Mouse (Mus musculus) liver, embryonic 15.5 days (tissue): ENCODE measurements around the gene Arhgef17. TPM values are rescaled to one million over a fixed set of nuclear protein-coding genes. Genes with fewer than 3 reads are reported as not detected.
A peak's percentile ranks its signal among the peaks of the same experiment; 100 is the strongest.

Source experiments
- ATAC-seq: fragments of 200-750 bp; cut with Nextera tagmentation; 2 replicates; pipeline ENCODE4 v1.8.0; 2017; ENCODE audit warnings: moderate number of reproducible peaks, mild to moderate bottlenecking, moderate library complexity; ENCODE audit not compliant: insufficient read depth
- H3K27ac ChIP-seq: fragments of 300-500 bp; sonication (generic); replicated peaks from 2 replicates; pipeline ENCODE4 v1.5.1; 2015; ENCODE audit warnings: mild to moderate bottlenecking, inconsistent platforms
- H3K27me3 ChIP-seq: fragments of 300-500 bp; sonication (generic); 2 replicates; pipeline ENCODE4 v1.6.1; 2015; ENCODE audit warnings: mild to moderate bottlenecking, inconsistent platforms
- H3K36me3 ChIP-seq: fragments of 300-500 bp; sonication (generic); replicated peaks from 2 replicates; pipeline ENCODE4 v1.6.1; 2015; ENCODE audit warnings: moderate library complexity, mild to moderate bottlenecking, inconsistent platforms
- H3K4me1 ChIP-seq: fragments of 300-500 bp; sonication (generic); replicated peaks from 2 replicates; pipeline ENCODE4 v1.6.1; 2015; ENCODE audit warnings: inconsistent platforms
- H3K4me2 ChIP-seq: fragments of 300-500 bp; sonication (generic); 2 replicates; pipeline ENCODE4 v1.6.1; 2015; ENCODE audit warnings: moderate library complexity, mild to moderate bottlenecking, inconsistent platforms
- H3K4me3 ChIP-seq: fragments of 300-500 bp; sonication (generic); replicated peaks from 2 replicates; pipeline ENCODE4 v1.5.1; 2015; ENCODE audit warnings: mild to moderate bottlenecking, inconsistent platforms
- H3K9ac ChIP-seq: fragments of 300-500 bp; sonication (generic); 2 replicates; pipeline ENCODE4 v1.6.1; 2015; ENCODE audit warnings: moderate library complexity, mild to moderate bottlenecking, inconsistent platforms
- H3K9me3 ChIP-seq: fragments of 300-500 bp; sonication (generic); replicated peaks from 2 replicates; pipeline ENCODE4 v1.6.1; 2016; ENCODE audit warnings: inconsistent platforms
- WGBS: fragments of 180-500 bp; shearing (Covaris S2); methylation state at CpG from one replicate; pipeline ENCODE4 v1.1.7; 2015; ENCODE audit warnings: mixed read lengths; ENCODE audit not compliant: insufficient replicate concordance; 5-methylcytosine and 5-hydroxymethylcytosine counted together
- polyA plus RNA-seq: library from polyadenylated mRNA; unstranded; fragments of >200 nt; fragmentation: Nextera tagmentation; extraction: Ambion mirVana; gene quantifications from 2 replicates; pipeline ENCODE4 v1.2.1, GENCODE M21; 2015

The Arhgef17 gene
- polyA plus RNA-seq, 1 experiment from 2014 or later = 0.76 TPM

DNA sequence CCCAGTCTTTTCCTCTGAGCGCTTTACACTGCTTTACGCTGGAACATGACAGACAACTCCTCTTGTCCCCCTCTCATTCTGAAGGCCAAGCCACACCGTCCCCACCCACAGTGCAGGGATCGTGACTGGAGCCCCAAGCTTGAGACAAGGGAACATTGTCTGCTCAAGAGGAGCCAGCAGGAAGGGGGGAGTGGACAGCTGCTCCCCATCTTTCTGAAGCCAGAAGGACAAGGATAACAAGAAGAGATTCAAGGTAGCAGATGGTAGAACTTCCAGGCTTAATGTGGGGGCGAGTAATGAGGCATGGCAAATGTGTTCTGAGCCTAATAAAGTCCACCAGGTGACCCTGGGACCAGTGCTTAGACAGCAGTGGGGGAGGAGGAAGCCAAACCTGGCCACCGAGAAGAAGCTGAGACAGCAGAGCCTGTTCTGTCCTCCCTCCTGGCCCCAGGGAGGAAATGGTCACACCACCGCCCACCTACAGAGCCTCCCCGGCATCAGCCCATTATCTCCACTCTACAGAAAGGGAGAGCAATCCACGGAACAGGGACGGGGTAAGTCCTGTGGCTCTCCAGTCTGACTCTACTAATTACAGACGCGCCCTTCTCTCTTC lies 5.5 kb downstream of the Arhgef17 start:
- Histone ChIP-seq H3K9ac (no peak overlapping the region), H3K9me3 (no peaks in the 10 kb centered on the region), H3K27ac (no peak overlapping the region), H3K4me2 (peak overlapping the region; percentile 16), H3K36me3 (no peaks in the 10 kb centered on the region), H3K27me3 (peaks cover 67% of the 10 kb centered on the region), H3K4me1 (peaks cover 23% of the 10 kb centered on the region), H3K4me3 (0 out of 2 replicates have a peak overlapping the region, but pooled peaks have one; percentile 14)
- no peak for ATAC-seq
- WGBS = 29% methylated on average over 12 of the region's 12 CpGs

- peaks cover 17% of the 10 kb centered on the region for H3K4me1 ChIP-seq
- 61% methylated on average over 10 of the region's 10 CpGs for WGBS
- no peak overlapping the region for H3K9ac ChIP-seq
- no peak overlapping the region for H3K4me3 ChIP-seq
- H3K27me3 ChIP-seq = peaks cover 51% of the 10 kb centered on the region
- no peak for ATAC-seq
- H3K36me3 ChIP-seq = no peaks in the 10 kb centered on the region
- H3K27ac ChIP-seq = no peak overlapping the region
- no peaks in the 10 kb centered on the region for H3K9me3 ChIP-seq
- no peak overlapping the region for H3K4me2 ChIP-seq
These were observed 7.0 kb downstream of the Arhgef17 start for GRCm38 (mm10) chr7:100924674-100925445.

GRCm38 (mm10) chr7:100924200-100924599 lies 7.7 kb downstream of the Arhgef17 start:
- no peak for ATAC-seq
- Histone ChIP-seq H3K27ac (no peak overlapping the region), H3K9me3 (no peaks in the 10 kb centered on the region), H3K36me3 (no peaks in the 10 kb centered on the region), H3K4me2 (no peak overlapping the region), H3K9ac (no peak overlapping the region), H3K27me3 (peaks cover 45% of the 10 kb centered on the region), H3K4me1 (peaks cover 24% of the 10 kb centered on the region), H3K4me3 (no peak overlapping the region)
- 68% methylated on average over 5 of the region's 5 CpGs for WGBS

GRCm38 (mm10) chr7:100922907-100923306 lies 9.0 kb downstream of the Arhgef17 start:
- H3K4me1 ChIP-seq = peaks cover 28% of the 10 kb centered on the region
- H3K4me2 ChIP-seq = no peak overlapping the region
- 59% methylated on average over 4 of the region's 4 CpGs for WGBS
- no peak overlapping the region for H3K9ac ChIP-seq
- H3K4me3 ChIP-seq = no peak overlapping the region
- no peak for ATAC-seq
- peaks cover 32% of the 10 kb centered on the region for H3K27me3 ChIP-seq
- no peaks in the 10 kb centered on the region for H3K36me3 ChIP-seq
- H3K27ac ChIP-seq = no peak overlapping the region
- H3K9me3 ChIP-seq = no peaks in the 10 kb centered on the region

GRCm38 (mm10) chr7:100921289-100921688 lies 10.6 kb downstream of the Arhgef17 start:
- WGBS = 66% methylated on average over 5 of the region's 5 CpGs
- H3K4me1 ChIP-seq = peaks cover 16% of the 10 kb centered on the region
- H3K9me3 ChIP-seq = no peaks in the 10 kb centered on the region
- no peak overlapping the region for H3K4me3 ChIP-seq
- peaks cover 16% of the 10 kb centered on the region for H3K27me3 ChIP-seq
- no peak overlapping the region for H3K27ac ChIP-seq
- no peak overlapping the region for H3K9ac ChIP-seq
- ATAC-seq = no peak
- H3K36me3 ChIP-seq = no peaks in the 10 kb centered on the region
- H3K4me2 ChIP-seq = no peak overlapping the region

GRCm38 (mm10) chr7:100919809-100920107 lies 12.1 kb downstream of the Arhgef17 start:
- Histone ChIP-seq H3K27me3 (0 out of 2 replicates have a peak, but pooled peaks cover under 1% of the 10 kb centered on the region), H3K4me2 (no peak overlapping the region), H3K9ac (no peak overlapping the region), H3K27ac (no peak overlapping the region), H3K9me3 (no peaks in the 10 kb centered on the region), H3K4me1 (peaks cover 13% of the 10 kb centered on the region), H3K4me3 (no peak overlapping the region), H3K36me3 (no peaks in the 10 kb centered on the region)
- WGBS = 39% methylated on average over 2 of the region's 2 CpGs
- ATAC-seq = no peak

- Histone ChIP-seq H3K36me3 (no peaks in the 10 kb centered on the region), H3K4me3 (no peak overlapping the region), H3K9ac (no peak overlapping the region), H3K27ac (no peak overlapping the region), H3K27me3 (no peaks in the 10 kb centered on the region), H3K9me3 (no peaks in the 10 kb centered on the region), H3K4me2 (no peak overlapping the region), H3K4me1 (peaks cover 13% of the 10 kb centered on the region)
- 53% methylated on average over 7 of the region's 7 CpGs for WGBS
- 0 out of 2 replicates have a peak, but pooled peaks have one; percentile 19 for ATAC-seq
These were observed 12.7 kb downstream of the Arhgef17 start for GRCm38 (mm10) chr7:100919006-100919808.

GRCm38 (mm10) chr7:100918176-100918575 lies 13.7 kb downstream of the Arhgef17 start:
- Histone ChIP-seq H3K36me3 (no peaks in the 10 kb centered on the region), H3K4me1 (peaks cover 13% of the 10 kb centered on the region), H3K27ac (no peak overlapping the region), H3K27me3 (no peaks in the 10 kb centered on the region), H3K4me3 (no peak overlapping the region), H3K9me3 (no peaks in the 10 kb centered on the region), H3K9ac (no peak overlapping the region), H3K4me2 (no peak overlapping the region)
- ATAC-seq = no peak
- 51% methylated on average over 9 of the region's 9 CpGs for WGBS

GRCm38 (mm10) chr7:100917751-100918150 lies 14.2 kb downstream of the Arhgef17 start:
- H3K9ac ChIP-seq = no peak overlapping the region
- H3K9me3 ChIP-seq = no peaks in the 10 kb centered on the region
- no peak overlapping the region for H3K4me2 ChIP-seq
- no peak for ATAC-seq
- H3K4me1 ChIP-seq = peaks cover 13% of the 10 kb centered on the region
- H3K4me3 ChIP-seq = no peak overlapping the region
- 55% methylated on average over 6 of the region's 6 CpGs for WGBS
- H3K36me3 ChIP-seq = no peaks in the 10 kb centered on the region
- no peaks in the 10 kb centered on the region for H3K27me3 ChIP-seq
- no peak overlapping the region for H3K27ac ChIP-seq

- no peak overlapping the region for H3K27ac ChIP-seq
- H3K4me2 ChIP-seq = no peak overlapping the region
- no peak overlapping the region for H3K4me3 ChIP-seq
- no peak overlapping the region for H3K9ac ChIP-seq
- no peaks in the 10 kb centered on the region for H3K27me3 ChIP-seq
- 54% methylated on average over 6 of the region's 6 CpGs for WGBS
- H3K36me3 ChIP-seq = no peaks in the 10 kb centered on the region
- no peaks in the 10 kb centered on the region for H3K9me3 ChIP-seq
- no peak for ATAC-seq
- H3K4me1 ChIP-seq = peaks cover 18% of the 10 kb centered on the region
These were observed 15.4 kb downstream of the Arhgef17 start for GRCm38 (mm10) chr7:100916526-100916925.

GRCm38 (mm10) chr7:100915204-100915603 lies 16.7 kb downstream of the Arhgef17 start:
- H3K36me3 ChIP-seq = no peaks in the 10 kb centered on the region
- H3K4me1 ChIP-seq = peaks cover 30% of the 10 kb centered on the region
- H3K9me3 ChIP-seq = no peaks in the 10 kb centered on the region
- no peak overlapping the region for H3K9ac ChIP-seq
- no peak for ATAC-seq
- H3K4me3 ChIP-seq = no peak overlapping the region
- no peak overlapping the region for H3K27ac ChIP-seq
- H3K27me3 ChIP-seq = no peaks in the 10 kb centered on the region
- WGBS = 63% methylated on average over 5 of the region's 5 CpGs
- no peak overlapping the region for H3K4me2 ChIP-seq
